Mouse (Mus musculus) thymus, postnatal 14 days (tissue): ENCODE results near the gene Tm4sf20.

Experiments used
- DNase-seq: peaks from one replicate; pipeline ENCODE4 v3.0.0; 2021

Tm4sf20 gene

GRCm38 (mm10) chr1:82768269-82768668 lies at the start of gene Tm4sf20:
Gene Tm4sf20 (minus strand): TSS chr1:82768461.
- no peak for DNase-seq

- DNase-seq, result no peak
Observed at GRCm38 (mm10) chr1:82815941-82816716, 47.9 kb upstream of the Tm4sf20 start.

- no peak for DNase-seq
Observed at GRCm38 (mm10) chr1:82811766-82812165, 43.5 kb upstream of the Tm4sf20 start.

GRCm38 (mm10) chr1:82808564-82808963 lies 40.3 kb upstream of the Tm4sf20 start:
- no peak for DNase-seq

- peak; percentile 53 for DNase-seq
Observed at GRCm38 (mm10) chr1:82807206-82807605, 38.9 kb upstream of the Tm4sf20 start.

- DNase-seq, result no peak
Observed at GRCm38 (mm10) chr1:82806391-82806790, 38.1 kb upstream of the Tm4sf20 start.

- no peak for DNase-seq
Observed at GRCm38 (mm10) chr1:82804059-82804458, 35.8 kb upstream of the Tm4sf20 start.

GRCm38 (mm10) chr1:82803608-82804007 lies 35.3 kb upstream of the Tm4sf20 start:
- DNase-seq, result peak; percentile 28

GRCm38 (mm10) chr1:82801105-82801783 lies 33.0 kb upstream of the Tm4sf20 start:
- DNase-seq, result no peak

GRCm38 (mm10) chr1:82798922-82799321 lies 30.7 kb upstream of the Tm4sf20 start:
- DNase-seq, result no peak

GRCm38 (mm10) chr1:82798304-82798703 lies 30.0 kb upstream of the Tm4sf20 start:
- DNase-seq, result no peak

GRCm38 (mm10) chr1:82797088-82797487 lies 28.8 kb upstream of the Tm4sf20 start:
- no peak for DNase-seq

GRCm38 (mm10) chr1:82795702-82796443 lies 27.6 kb upstream of the Tm4sf20 start:
- no peak for DNase-seq

- DNase-seq, result no peak
Observed at GRCm38 (mm10) chr1:82795211-82795610, 26.9 kb upstream of the Tm4sf20 start.

GRCm38 (mm10) chr1:82793986-82794385 lies 25.7 kb upstream of the Tm4sf20 start:
- no peak for DNase-seq

GRCm38 (mm10) chr1:82793110-82793509 lies 24.8 kb upstream of the Tm4sf20 start:
- no peak for DNase-seq

- no peak for DNase-seq
Observed at GRCm38 (mm10) chr1:82792238-82792637, 24.0 kb upstream of the Tm4sf20 start.

- DNase-seq, result no peak
Observed at GRCm38 (mm10) chr1:82791105-82791504, 22.8 kb upstream of the Tm4sf20 start.

- DNase-seq, result no peak
Observed at GRCm38 (mm10) chr1:82788070-82788469, 19.8 kb upstream of the Tm4sf20 start.

GRCm38 (mm10) chr1:82787414-82787813 lies 19.2 kb upstream of the Tm4sf20 start:
- peak; percentile 25 for DNase-seq

- DNase-seq, result no peak
Observed at GRCm38 (mm10) chr1:82785546-82785945, 17.3 kb upstream of the Tm4sf20 start.

GRCm38 (mm10) chr1:82783559-82783958 lies 15.3 kb upstream of the Tm4sf20 start:
- no peak for DNase-seq

GRCm38 (mm10) chr1:82779388-82779966 lies 11.2 kb upstream of the Tm4sf20 start:
- no peak for DNase-seq
